Mouse (Mus musculus) right cerebral cortex, postnatal 10 days (tissue): ENCODE measurements at regions not wholly inside any gene's neighbourhood (a gene's known extent, or its start where the extent isn't known, plus 50 kb on each side); places are given as distances from the start of the nearest gene placed in this dataset.

Source experiments
- DNase-seq, 2 experiments: peaks; one replicate each; pipeline ENCODE4 v3.0.0; 2021; ENCODE audit warnings: low spot score in 2 of 2

DNA sequence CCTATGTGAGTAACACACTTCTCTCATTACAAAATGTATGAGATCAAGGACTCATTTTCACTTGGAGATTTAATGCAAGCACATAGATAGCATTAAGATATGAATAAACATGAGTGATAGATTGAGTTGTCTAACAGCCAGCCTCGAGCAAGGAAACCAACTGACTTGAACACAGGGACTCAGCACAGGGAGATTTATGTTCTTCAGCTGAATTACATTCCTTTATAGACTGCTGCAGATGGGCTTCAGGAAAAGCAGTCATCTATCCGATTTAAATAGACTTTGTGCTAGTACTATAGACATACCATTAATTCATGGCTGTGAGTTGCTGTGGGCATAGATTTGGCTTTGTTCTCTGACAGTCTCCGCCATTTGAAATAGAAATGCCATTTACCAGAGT is 661.9 kb downstream of the Cenpc1 start:
- DNase-seq, result peak in 1 of 2 experiments; percentile 20

DNA sequence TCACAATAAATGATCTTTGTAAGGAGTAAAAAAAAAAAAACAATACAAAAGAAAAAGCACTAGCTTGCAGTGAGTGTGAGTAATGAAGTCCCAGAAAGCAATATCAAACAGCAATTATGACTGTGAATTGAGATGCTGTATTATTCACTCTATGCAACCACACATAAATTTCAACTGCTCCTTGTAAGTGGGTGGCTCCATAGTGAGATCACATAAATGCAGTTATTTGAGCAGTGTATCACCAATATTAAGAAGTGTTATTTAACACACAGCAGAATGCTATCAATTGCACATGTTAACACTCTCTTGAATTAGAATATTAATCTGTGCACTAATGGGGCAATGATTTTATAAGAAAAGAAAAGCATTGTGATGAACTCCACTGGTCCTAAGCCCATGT is 705.0 kb downstream of the Cenpc1 start:
- no peak for DNase-seq

- peak; percentile 38 to 73 for DNase-seq
Observed at GRCm38 (mm10) chr5:85346762-85347161, 718.6 kb downstream of the Cenpc1 start.

DNA sequence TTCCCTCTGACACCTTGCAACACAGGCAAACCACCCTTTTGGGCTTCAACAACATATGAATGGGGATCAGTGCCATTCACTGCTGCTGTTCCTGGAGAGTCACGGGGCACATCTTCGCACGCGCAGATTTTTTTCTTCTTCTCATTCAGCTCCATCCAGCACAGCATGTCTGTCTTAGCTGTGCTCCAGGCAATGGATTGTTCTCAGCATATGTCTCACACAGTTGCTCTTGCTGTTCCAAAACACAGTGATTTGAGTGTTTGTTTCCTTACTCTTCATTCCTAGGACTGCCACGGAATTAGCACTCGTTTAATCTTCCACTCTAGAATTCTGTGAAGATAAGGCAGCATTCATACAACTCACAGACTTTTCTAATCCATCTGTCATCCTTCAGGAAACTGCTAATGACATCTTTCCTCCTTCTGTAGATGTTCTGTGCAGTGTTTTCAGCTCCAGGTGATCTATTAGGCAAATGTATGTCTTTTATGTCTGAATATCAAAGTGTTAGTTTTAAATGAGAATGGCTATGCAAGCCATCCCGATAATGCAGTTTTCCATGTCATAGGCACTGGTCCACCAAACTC is 719.2 kb downstream of the Cenpc1 start:
- peak; percentile 23 to 38 for DNase-seq

DNA sequence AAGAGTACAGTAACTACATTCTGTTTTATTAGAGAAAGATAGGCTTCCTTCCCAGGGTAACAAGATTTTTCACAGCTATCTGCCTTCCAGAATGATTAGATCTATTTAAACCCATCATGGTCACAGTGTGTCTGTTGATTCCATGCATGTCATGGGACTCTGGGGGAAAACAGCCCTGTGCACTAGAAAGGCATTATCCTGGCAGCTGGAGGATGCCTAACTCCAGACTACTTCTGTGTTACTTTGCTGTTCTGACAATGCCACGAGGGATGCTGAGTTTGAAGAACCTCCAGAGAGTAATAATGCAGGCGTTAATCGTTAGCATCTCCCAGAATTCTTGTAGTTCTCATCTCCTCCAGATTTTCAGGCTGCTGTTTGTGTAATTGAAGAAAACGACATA is 724.0 kb downstream of the Cenpc1 start:
- no peak for DNase-seq

GRCm38 (mm10) chr5:85337643-85338458 is 727.5 kb downstream of the Cenpc1 start:
- DNase-seq, result peak in 1 of 2 experiments; percentile 56

DNA sequence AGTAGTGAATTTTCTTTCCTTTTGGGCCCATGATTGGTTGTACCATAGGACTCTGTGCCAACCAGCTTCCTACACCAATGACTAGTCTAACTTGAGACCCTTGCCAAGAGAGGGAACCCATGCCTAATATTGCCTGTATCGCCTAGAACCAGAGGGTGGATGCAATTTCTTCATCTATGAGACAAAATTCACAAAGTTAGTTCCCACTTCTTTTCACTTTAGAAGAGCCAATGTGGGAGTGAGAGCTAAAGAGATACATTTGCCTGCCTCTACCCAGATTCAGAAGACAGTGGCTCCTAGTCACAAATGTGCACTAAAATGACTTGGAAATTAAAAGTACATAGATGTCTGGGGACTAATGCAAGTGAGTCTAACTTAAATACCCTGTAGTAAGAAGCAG is 728.4 kb downstream of the Cenpc1 start:
- DNase-seq, result no peak
